ENCODE assay signal across 15 mouse cellular contexts in genomic region chr16:35308016-35308415, GRCm38 (mm10).
"Had no signal": no experiment of that assay in that cellular context is flagged by ENCODE, and none has a peak within 500 bp of the region (broad histone marks: within the 10 kb centered on the region; RNA-seq: fewer than 3 reads in every experiment).

No protein-coding gene starts in this region.

- H3K4me1 ChIP-seq: limb, embryonic 15.5 days had no signal

- H3K27ac ChIP-seq: limb, embryonic 12.5 days; limb, embryonic 15.5 days; liver, embryonic 14.5 days had no signal

- H3K27me3 ChIP-seq: limb, embryonic 12.5 days; limb, embryonic 15.5 days; megakaryocyte, embryonic 14.5 days had no signal

- DNase-seq: kidney, adult 9 months; kidney, postnatal 14 days; kidney, postnatal 4 days; left cerebral cortex, postnatal 4 days; liver, postnatal 0 days; lung, embryonic 14.5 days; midbrain, embryonic 14.5 days; thymus, adult 2 months; thymus, postnatal 14 days had no signal

- H3K4me3 ChIP-seq: limb, embryonic 12.5 days; limb, embryonic 15.5 days; megakaryocyte, embryonic 14.5 days had no signal

- H3K9ac ChIP-seq: limb, embryonic 12.5 days; limb, embryonic 15.5 days; liver, embryonic 14.5 days; liver, postnatal 0 days; lung, embryonic 14.5 days had no signal

- H3K4me2 ChIP-seq: limb, embryonic 12.5 days; limb, embryonic 15.5 days; liver, embryonic 11.5 days; lung, embryonic 14.5 days; midbrain, embryonic 11.5 days had no signal

- H3K9me3 ChIP-seq: limb, embryonic 12.5 days; limb, embryonic 15.5 days; megakaryocyte, embryonic 14.5 days had no signal
